Mouse (Mus musculus) stomach, postnatal 0 days (tissue): ENCODE measurements around the gene Tfdp1. TPM values are rescaled to one million over a fixed set of nuclear protein-coding genes. Genes with fewer than 3 reads are reported as not detected.

Experiments
- ATAC-seq: fragments of 200-750 bp; cut with Nextera tagmentation; 2 replicates; pipeline ENCODE4 v1.8.0; 2017; ENCODE audit not compliant: low FRiP score, low TSS enrichment
- DNase-seq: peaks from one replicate; pipeline ENCODE4 v3.0.0-alpha.2; 2016; ENCODE audit warnings: low spot score
- H3K27ac ChIP-seq: fragments of 300-500 bp; sonication (generic); replicated peaks from 2 replicates; pipeline ENCODE4 v1.5.1; 2014; ENCODE audit warnings: mild to moderate bottlenecking, control low read depth
- H3K27me3 ChIP-seq: fragments of 300-500 bp; sonication (generic); 2 replicates; pipeline ENCODE4 v1.6.1; 2014; ENCODE audit warnings: low read length; ENCODE audit not compliant: control insufficient read depth, insufficient read depth
- H3K36me3 ChIP-seq: fragments of 300-500 bp; sonication (generic); 2 replicates; pipeline ENCODE4 v1.6.1; 2014; ENCODE audit warnings: low read length, mixed read lengths; ENCODE audit not compliant: control insufficient read depth, insufficient read depth
- H3K4me1 ChIP-seq: fragments of 300-500 bp; sonication (generic); replicated peaks from 2 replicates; pipeline ENCODE4 v1.6.1; 2014; ENCODE audit warnings: antibody characterized with exemption; ENCODE audit not compliant: control insufficient read depth, insufficient read depth
- H3K4me2 ChIP-seq: fragments of 300-500 bp; sonication (generic); replicated peaks from 2 replicates; pipeline ENCODE4 v1.6.1; 2014; ENCODE audit warnings: low read depth, mild to moderate bottlenecking, control low read depth, moderate library complexity
- H3K4me3 ChIP-seq: fragments of 300-500 bp; sonication (generic); 2 replicates; pipeline ENCODE4 v1.5.1; 2014; ENCODE audit warnings: low read depth, low read length, control low read depth
- H3K9ac ChIP-seq: fragments of 300-500 bp; sonication (generic); 2 replicates; pipeline ENCODE4 v1.6.1; 2014; ENCODE audit warnings: mild to moderate bottlenecking, low read length, control low read depth, mixed read lengths
- H3K9me3 ChIP-seq: fragments of 300-500 bp; sonication (generic); 2 replicates; pipeline ENCODE4 v1.6.1; 2016; ENCODE audit warnings: low read length; ENCODE audit not compliant: control insufficient read depth
- CTCF ChIP-seq: IDR thresholded peaks from 2 replicates; pipeline ENCODE4 v1.5.1; 2016; ENCODE audit warnings: antibody characterized with exemption, low read depth, mild to moderate bottlenecking, moderate library complexity
- EP300 ChIP-seq: optimal IDR thresholded peaks from 2 replicates; pipeline ENCODE3; 2016; ENCODE audit warnings: antibody characterized with exemption
- WGBS: fragments of 180-500 bp; shearing (Covaris S2); extraction: QIAGEN DNeasy Blood & Tissue Kit; methylation state at CpG from one replicate; pipeline ENCODE4 v1.1.7; 2014; 5-methylcytosine and 5-hydroxymethylcytosine counted together
- polyA plus RNA-seq: library from polyadenylated mRNA; unstranded; fragments of >200 nt; fragmentation: Nextera tagmentation; extraction: Ambion mirVana; gene quantifications from 2 replicates; pipeline ENCODE4 v1.2.1, GENCODE M21; 2015

Gene Tfdp1
- polyA plus RNA-seq, 1 experiment from 2014 or later, result 69.3 TPM

DNA sequence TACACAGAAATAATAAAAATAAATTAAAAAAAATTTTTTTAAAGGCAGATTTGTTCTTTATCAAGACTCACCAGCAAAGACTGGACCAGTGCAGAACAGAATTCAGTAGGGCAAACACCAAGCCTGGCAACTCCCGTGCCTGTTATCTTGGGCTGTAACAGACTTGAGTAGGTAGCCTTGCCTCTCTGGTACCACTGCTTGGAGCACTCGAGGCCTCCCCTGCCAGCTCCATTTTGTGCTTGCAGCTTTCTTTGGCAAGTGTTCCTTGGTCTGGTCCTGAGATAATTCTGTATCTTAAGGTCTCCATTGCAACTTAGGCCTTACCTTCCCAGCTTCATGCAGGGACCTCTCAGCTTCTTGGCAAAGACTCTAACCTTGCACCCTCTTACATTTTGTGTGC, 3.8 kb downstream of the Tfdp1 start:
- TF ChIP-seq EP300, result no peak
- no peak for TF ChIP-seq CTCF
- ATAC-seq (no peak), DNase-seq (no peak)
- Histone ChIP-seq H3K4me2 (no peak overlapping the region), H3K4me3 (no peak overlapping the region), H3K9me3 (no peaks in the 10 kb centered on the region), H3K9ac (no peak overlapping the region), H3K36me3 (peaks cover 9% of the 10 kb centered on the region), H3K4me1 (no peaks in the 10 kb centered on the region), H3K27me3 (no peaks in the 10 kb centered on the region), H3K27ac (no peak overlapping the region)
- 74% methylated on average over 2 of the region's 2 CpGs for WGBS

DNA sequence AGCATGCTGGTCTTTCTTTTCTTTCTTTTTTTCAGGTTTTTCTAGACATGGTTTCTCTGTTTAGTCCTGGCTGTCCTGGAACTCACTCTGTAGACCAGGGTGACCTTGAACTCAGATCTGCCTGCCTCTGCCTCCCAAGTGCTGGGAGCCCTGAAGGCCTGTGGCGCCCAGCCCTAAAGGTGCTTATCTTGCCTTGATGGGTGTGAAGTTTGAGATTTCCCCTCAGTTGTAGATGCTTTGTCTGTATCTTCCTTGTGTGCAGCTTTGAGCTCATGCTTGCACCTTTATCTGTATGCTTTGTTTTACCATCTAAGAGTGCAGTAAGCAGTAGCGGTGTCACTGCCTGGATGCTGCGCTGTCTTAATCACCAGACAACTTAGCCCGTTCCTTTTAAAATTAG, 4.6 kb downstream of the Tfdp1 start:
- Histone ChIP-seq H3K27me3 (no peaks in the 10 kb centered on the region), H3K27ac (no peak overlapping the region), H3K4me1 (no peaks in the 10 kb centered on the region), H3K9me3 (no peaks in the 10 kb centered on the region), H3K36me3 (peaks cover 13% of the 10 kb centered on the region), H3K9ac (no peak overlapping the region), H3K4me2 (no peak overlapping the region), H3K4me3 (no peak overlapping the region)
- no peak for DNase-seq
- WGBS, result 90% methylated on average over 4 of the region's 4 CpGs
- no peak for TF ChIP-seq CTCF
- no peak for TF ChIP-seq EP300
- no peak for ATAC-seq

DNA sequence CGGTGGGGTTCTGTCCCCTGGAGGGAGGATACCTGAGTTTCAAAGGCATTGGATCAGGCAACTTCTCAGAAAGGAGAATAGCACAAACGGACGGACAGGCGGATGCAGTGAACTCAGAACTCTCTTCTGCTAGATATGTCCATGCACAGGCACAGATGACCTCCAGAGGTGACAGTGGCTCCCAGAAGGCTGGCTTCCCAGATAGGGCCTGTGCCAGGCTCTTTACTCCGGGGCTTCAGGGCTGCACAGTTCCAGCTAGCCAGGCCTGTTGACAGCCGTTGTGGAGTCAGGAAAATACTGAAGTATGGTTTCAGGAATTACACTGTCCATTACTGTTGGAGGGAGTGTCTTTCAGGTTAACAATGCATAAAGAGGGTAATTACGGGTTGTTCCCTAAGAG, 11.5 kb downstream of the Tfdp1 start:
- H3K4me1 ChIP-seq, result no peaks in the 10 kb centered on the region
- no peak overlapping the region for H3K9ac ChIP-seq
- no peak for DNase-seq
- H3K4me3 ChIP-seq, result no peak overlapping the region
- TF ChIP-seq CTCF (no peak), EP300 (no peak)
- H3K4me2 ChIP-seq, result no peak overlapping the region
- peaks cover 33% of the 10 kb centered on the region for H3K36me3 ChIP-seq
- ATAC-seq, result no peak
- no peak overlapping the region for H3K27ac ChIP-seq
- WGBS, result 88% methylated on average over 7 of the region's 7 CpGs
- H3K27me3 ChIP-seq, result no peaks in the 10 kb centered on the region
- H3K9me3 ChIP-seq, result no peaks in the 10 kb centered on the region

DNA sequence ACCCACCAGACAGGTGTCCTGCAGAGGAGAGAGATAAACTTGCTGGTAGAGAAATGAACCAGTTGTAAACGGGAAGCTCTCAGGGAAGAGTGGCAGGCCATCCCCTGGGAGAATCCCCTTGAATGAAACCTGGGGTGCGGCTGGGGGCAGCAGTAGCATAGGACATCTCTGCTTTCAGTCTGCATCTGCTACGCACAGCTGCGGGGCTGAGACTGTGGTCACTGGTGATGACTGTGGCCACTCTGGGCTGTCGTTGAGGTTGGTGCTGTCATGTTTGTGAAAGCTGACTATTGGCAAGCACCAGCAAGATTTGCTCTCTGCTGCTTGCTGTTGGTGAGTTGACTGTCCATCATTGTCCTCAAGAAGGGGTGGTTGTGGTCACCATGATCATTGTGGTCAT, 13.0 kb downstream of the Tfdp1 start:
- Histone ChIP-seq H3K4me3 (no peak overlapping the region), H3K9ac (no peak overlapping the region), H3K27ac (no peak overlapping the region), H3K9me3 (no peaks in the 10 kb centered on the region), H3K27me3 (no peaks in the 10 kb centered on the region), H3K4me2 (no peak overlapping the region), H3K4me1 (no peaks in the 10 kb centered on the region), H3K36me3 (peaks cover 36% of the 10 kb centered on the region)
- no peak for TF ChIP-seq CTCF
- TF ChIP-seq EP300, result no peak
- ATAC-seq, result no peak
- WGBS, result 76% methylated on average over 5 of the region's 5 CpGs
- no peak for DNase-seq

DNA sequence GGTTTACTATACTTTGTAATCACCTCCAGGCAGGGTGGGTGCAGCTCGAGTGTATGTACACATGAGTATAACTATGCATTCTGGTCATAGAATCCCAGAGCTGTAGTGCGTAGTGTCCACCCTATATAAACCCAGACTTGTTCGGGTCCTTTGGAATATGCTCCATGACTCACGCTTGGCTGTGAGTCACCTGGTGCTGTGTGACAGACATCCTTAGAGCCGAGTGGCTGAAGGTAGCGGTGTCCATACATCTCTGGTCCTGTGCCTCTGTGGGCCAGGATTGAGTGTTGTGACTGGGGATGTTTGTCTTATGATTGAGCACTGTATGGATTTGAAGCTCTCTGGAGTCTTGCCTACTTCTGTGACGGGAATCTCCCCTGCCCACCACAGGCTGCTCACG, 14.1 kb downstream of the Tfdp1 start:
- DNase-seq (no peak), ATAC-seq (peak; percentile 57; the same call in 1 of the 2 replicates)
- Histone ChIP-seq H3K4me1 (no peaks in the 10 kb centered on the region), H3K27me3 (no peaks in the 10 kb centered on the region), H3K9me3 (no peaks in the 10 kb centered on the region), H3K9ac (0 out of 2 replicates have a peak overlapping the region, but pooled peaks have one; percentile 4), H3K4me3 (no peak overlapping the region), H3K27ac (no peak overlapping the region), H3K36me3 (peaks cover 42% of the 10 kb centered on the region), H3K4me2 (no peak overlapping the region)
- no peak for TF ChIP-seq CTCF
- no peak for TF ChIP-seq EP300
- 65% methylated on average over 8 of the region's 8 CpGs for WGBS

DNA sequence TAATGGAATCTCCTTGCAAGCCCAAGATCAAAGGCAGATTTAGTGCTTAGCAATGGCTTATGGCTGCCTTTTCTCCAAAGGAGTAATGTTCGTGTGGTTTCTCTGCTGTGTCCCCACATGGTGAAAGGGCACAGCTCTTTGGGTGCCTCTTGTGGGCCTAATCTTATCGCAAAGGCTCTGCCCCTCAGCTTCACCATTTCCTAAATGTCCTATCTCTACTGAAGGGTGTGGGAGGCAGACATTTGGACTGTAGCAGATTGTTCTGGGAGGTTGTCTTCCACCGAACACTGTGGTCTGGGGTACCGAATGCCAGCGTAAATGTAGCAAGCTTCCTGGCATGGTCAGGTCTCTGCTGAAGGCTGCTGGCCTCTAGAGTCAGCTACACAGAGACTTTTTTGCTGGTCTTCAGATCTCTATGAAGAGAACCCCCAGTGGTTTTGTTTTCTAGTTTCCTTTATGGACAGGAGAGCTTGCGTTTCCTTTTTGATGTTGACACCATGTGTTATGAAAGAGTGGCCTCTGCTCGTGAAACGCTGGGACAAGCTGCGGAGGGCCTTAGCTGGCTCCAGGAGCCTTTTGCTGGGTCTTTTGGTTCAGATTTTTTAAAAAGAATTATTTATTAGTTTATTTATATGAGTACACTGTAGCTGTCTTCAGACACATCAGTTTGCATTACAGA, 14.7 kb downstream of the Tfdp1 start:
- Histone ChIP-seq H3K27ac (no peak overlapping the region), H3K27me3 (no peaks in the 10 kb centered on the region), H3K9ac (0 out of 2 replicates have a peak overlapping the region, but pooled peaks have one; percentile 4), H3K4me3 (no peak overlapping the region), H3K9me3 (no peaks in the 10 kb centered on the region), H3K4me2 (no peak overlapping the region), H3K4me1 (no peaks in the 10 kb centered on the region), H3K36me3 (peaks cover 39% of the 10 kb centered on the region)
- no peak for DNase-seq
- no peak for ATAC-seq
- no peak for TF ChIP-seq EP300
- no peak for TF ChIP-seq CTCF
- 80% methylated on average over 9 of the region's 9 CpGs for WGBS
